Mouse (Mus musculus): ENCODE results near the gene Slc25a24.

DNA sequence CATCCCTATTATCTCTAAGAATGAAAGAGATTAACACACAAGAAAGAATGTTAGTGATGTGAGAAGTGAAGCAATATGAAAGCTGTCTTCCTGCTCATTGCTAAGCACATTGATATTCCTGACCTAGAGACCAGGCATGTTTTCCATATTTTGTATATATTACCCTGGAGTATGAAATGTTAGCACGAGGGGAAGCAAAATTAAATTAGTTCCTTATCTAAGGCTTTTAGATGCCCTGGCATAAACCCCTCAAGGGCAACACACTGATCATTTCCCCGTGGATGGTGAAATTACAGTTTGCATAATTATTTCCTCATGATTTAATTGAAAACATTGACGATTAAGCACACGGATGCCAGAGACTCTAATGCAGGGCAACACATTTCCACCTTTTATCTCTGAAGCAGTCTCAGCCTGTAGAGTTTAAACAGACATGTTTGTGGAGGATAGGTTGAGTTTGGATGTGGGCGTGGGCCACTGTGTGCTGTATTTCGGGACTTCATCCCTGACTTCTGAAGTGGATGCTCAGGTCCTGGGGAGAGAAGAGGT, 56.7 kb downstream of the Slc25a24 start:
- no peak for TF ChIP-seq EP300 (IDR thresholded peaks at IDR 0.05; ENCODE audit: insufficient read depth, low read depth, low read length)
- TF ChIP-seq CTCF (IDR thresholded peaks at IDR 0.05; ENCODE audit: low read depth, low read length), result no peak
